Mouse (Mus musculus) lung, embryonic 14.5 days (tissue): Measurements from ENCODE around the gene Ube2a. TPM values are rescaled to one million over a fixed set of nuclear protein-coding genes. Genes with fewer than 3 reads are reported as not detected.

Experiments used
- ATAC-seq: fragments of 200-750 bp; cut with Nextera tagmentation; 2 replicates; pipeline ENCODE4 v1.8.0; 2017; ENCODE audit warnings: mild to moderate bottlenecking, moderate TSS enrichment, moderate library complexity; ENCODE audit not compliant: insufficient read depth
- DNase-seq: peaks from one replicate; pipeline ENCODE4 v3.0.0-alpha.2; 2015
- H3K27ac ChIP-seq: fragments of 300-500 bp; sonication (generic); 2 replicates; pipeline ENCODE4 v1.5.1; 2014; ENCODE audit warnings: low read depth, mild to moderate bottlenecking, moderate library complexity
- H3K27me3 ChIP-seq: fragments of 300-500 bp; sonication (generic); 2 replicates; pipeline ENCODE4 v1.6.1; 2014; ENCODE audit warnings: low read length, control low read depth; ENCODE audit not compliant: insufficient read depth
- H3K36me3 ChIP-seq: fragments of 300-500 bp; sonication (generic); 2 replicates; pipeline ENCODE4 v1.6.1; 2014; ENCODE audit warnings: control low read depth; ENCODE audit not compliant: insufficient read depth
- H3K4me1 ChIP-seq: fragments of 300-500 bp; sonication (generic); 2 replicates; pipeline ENCODE4 v1.6.1; 2014; ENCODE audit warnings: antibody characterized with exemption, control low read depth; ENCODE audit not compliant: insufficient read depth
- H3K4me2 ChIP-seq: fragments of 300-500 bp; sonication (generic); 2 replicates; pipeline ENCODE4 v1.6.1; 2014; ENCODE audit warnings: mild to moderate bottlenecking
- H3K4me3 ChIP-seq: fragments of 300-500 bp; sonication (generic); 2 replicates; pipeline ENCODE4 v1.5.1; 2014; ENCODE audit warnings: low read depth, low read length
- H3K9ac ChIP-seq: fragments of 300-500 bp; sonication (generic); 2 replicates; pipeline ENCODE4 v1.6.1; 2014
- H3K9me3 ChIP-seq: fragments of 300-500 bp; sonication (generic); 2 replicates; pipeline ENCODE4 v1.6.1; 2016; ENCODE audit warnings: low read depth, low read length, control low read depth
- CTCF ChIP-seq: IDR thresholded peaks from 2 replicates; pipeline ENCODE4 v1.5.1; 2016; ENCODE audit warnings: antibody characterized with exemption, low read depth
- WGBS: fragments of 180-500 bp; shearing (Covaris S2); extraction: QIAGEN DNeasy Blood & Tissue Kit; methylation state at CpG from one replicate; pipeline ENCODE4 v1.1.7; 2014; 5-methylcytosine and 5-hydroxymethylcytosine counted together
- polyA plus RNA-seq: library from polyadenylated mRNA; unstranded; fragments of >200 nt; fragmentation: Nextera tagmentation; extraction: Ambion mirVana; gene quantifications from 2 replicates; pipeline ENCODE4 v1.2.1, GENCODE M21; 2014

Gene Ube2a
- polyA plus RNA-seq, 1 experiment from 2014 or later, result 140 TPM

DNA sequence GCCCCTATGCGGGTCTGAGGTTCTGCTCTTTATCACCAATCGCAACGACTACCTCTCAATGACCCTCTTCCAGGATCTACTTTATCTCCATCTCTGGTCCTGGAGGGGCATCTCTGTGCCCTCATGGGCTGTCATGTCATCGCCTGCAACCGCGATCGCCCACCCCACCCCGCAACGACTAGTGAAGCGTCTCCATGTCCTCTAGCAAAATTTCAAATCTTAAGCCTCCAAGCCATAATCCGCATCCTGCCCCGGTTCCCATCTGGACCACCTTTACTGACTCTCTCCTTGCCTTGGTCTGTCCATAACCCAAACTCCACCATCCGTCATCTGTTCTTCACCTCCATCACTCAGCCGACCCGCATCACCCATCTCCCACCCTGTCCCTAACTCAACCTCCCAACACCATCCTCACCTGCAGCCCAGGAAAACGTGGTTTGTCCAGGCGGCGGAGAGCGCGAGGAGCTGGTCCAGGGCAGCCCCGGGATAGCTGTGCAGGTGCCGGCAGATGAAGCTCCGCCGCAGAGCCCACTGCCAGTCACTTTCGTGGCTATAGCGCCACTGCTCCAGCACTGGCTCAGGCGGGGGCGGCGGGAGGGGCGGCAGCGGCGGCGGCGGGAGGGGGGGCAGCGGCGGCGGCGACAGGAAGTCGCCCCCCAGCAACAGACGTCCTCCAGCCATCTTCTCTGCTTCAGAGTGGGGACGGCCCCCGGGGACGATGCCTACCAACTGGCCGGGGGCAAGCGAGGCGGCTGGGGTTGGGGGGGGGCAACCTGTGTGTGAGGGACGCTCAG, 28.8 kb downstream of the Ube2a start, which contains the start of gene Nkrf:
TSS of gene Nkrf (minus strand) at position 579 of the 794 bp plus-strand sequence.
- DNase-seq (peak; percentile 31), ATAC-seq (peak; percentile 72)
- H3K27ac ChIP-seq, result peak within 1 kb of the TSS; percentile 58; the same call in 1 of the 2 replicates
- no peak for TF ChIP-seq CTCF
- H3K4me1 ChIP-seq, result no peaks in the 10 kb centered on the region
- H3K27me3 ChIP-seq, result no peaks in the 10 kb centered on the region
- peak within 1 kb of the TSS; percentile 54 for H3K4me3 ChIP-seq
- H3K9me3 ChIP-seq, result no peaks in the 10 kb centered on the region
- H3K4me2 ChIP-seq, result peak within 1 kb of the TSS; percentile 70
- no peaks in the 10 kb centered on the region for H3K36me3 ChIP-seq
- peak within 1 kb of the TSS; percentile 60 for H3K9ac ChIP-seq
- 11% methylated on average over 37 of the region's 47 CpGs for WGBS

- no peaks in the 10 kb centered on the region for H3K27me3 ChIP-seq
- H3K27ac ChIP-seq, result peak overlapping the region; percentile 58; the same call in 1 of the 2 replicates
- H3K4me3 ChIP-seq, result peak overlapping the region; percentile 54
- peak; percentile 91 for ATAC-seq
- WGBS, result 6% methylated on average over 30 of the region's 32 CpGs
- DNase-seq, result peak; percentile 97
- no peaks in the 10 kb centered on the region for H3K4me1 ChIP-seq
- H3K9me3 ChIP-seq, result no peaks in the 10 kb centered on the region
- peak overlapping the region; percentile 70 for H3K4me2 ChIP-seq
- no peaks in the 10 kb centered on the region for H3K36me3 ChIP-seq
- no peak for TF ChIP-seq CTCF
- peak overlapping the region; percentile 60 for H3K9ac ChIP-seq
These were observed 29.5 kb downstream of the Ube2a start for GRCm38 (mm10) chrX:36903115-36903768.

- WGBS, result 24% methylated on average over 5 of the region's 5 CpGs
- H3K27ac ChIP-seq, result no peak overlapping the region
- no peak overlapping the region for H3K4me3 ChIP-seq
- H3K4me1 ChIP-seq, result no peaks in the 10 kb centered on the region
- no peaks in the 10 kb centered on the region for H3K36me3 ChIP-seq
- H3K9me3 ChIP-seq, result no peaks in the 10 kb centered on the region
- peak; percentile 22 for DNase-seq
- H3K9ac ChIP-seq, result no peak overlapping the region
- TF ChIP-seq CTCF, result peak; percentile 31
- no peak overlapping the region for H3K4me2 ChIP-seq
- ATAC-seq, result no peak
- no peaks in the 10 kb centered on the region for H3K27me3 ChIP-seq
These were observed 32.8 kb downstream of the Ube2a start for GRCm38 (mm10) chrX:36906539-36906938.

DNA sequence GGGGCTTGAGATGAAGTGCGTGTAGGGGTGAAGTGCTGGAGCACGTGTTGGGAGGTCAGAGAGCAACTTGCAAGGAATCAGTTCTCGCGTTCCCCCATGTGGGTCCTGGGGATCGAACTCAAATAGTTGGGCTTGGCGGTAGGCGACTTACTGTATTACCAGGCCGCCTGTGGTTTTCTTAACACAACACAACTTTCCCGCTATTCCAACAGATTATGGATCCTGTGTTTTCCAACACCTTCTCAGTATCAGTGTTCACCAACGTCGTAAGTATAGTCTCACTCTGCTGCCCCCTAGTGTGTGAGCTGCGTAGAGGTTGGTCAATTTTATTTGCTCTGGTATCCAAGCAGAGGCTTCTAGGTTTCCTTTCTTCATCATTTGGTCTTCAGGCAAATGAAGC, 37.6 kb downstream of the Ube2a start:
- DNase-seq (peak; percentile 76), ATAC-seq (no peak)
- TF ChIP-seq CTCF, result peak; percentile 67
- Histone ChIP-seq H3K4me2 (no peak overlapping the region), H3K9ac (no peak overlapping the region), H3K9me3 (no peaks in the 10 kb centered on the region), H3K4me3 (no peak overlapping the region), H3K4me1 (no peaks in the 10 kb centered on the region), H3K27ac (no peak overlapping the region), H3K36me3 (no peaks in the 10 kb centered on the region), H3K27me3 (no peaks in the 10 kb centered on the region)
- whole genome bisulfite sequencing, result 38% methylated on average over 12 of the region's 12 CpGs

DNA sequence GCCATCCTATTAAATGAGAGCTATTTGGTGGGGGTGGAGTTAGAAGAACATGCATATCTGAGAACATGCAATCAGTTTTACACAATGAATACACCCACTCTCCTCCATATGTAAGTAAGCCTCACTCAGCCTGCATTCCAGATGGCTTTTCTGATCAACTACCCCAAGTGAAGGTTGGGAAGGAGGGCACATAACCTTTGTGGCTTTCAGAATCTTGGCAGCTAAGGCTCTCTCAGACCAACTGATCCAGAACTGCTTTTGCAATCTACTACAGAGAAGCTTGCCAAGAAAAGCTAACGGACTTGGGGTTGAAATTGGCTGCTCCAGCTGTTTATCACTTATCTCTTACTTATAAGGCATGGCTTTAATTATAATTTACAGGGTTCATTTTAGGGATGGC, 44.0 kb downstream of the Ube2a start:
- TF ChIP-seq CTCF, result no peak
- WGBS, result 63% methylated on average over 1 of the region's 1 CpGs
- ATAC-seq, result no peak
- no peaks in the 10 kb centered on the region for H3K36me3 ChIP-seq
- H3K4me3 ChIP-seq, result no peak overlapping the region
- H3K4me2 ChIP-seq, result no peak overlapping the region
- H3K27ac ChIP-seq, result no peak overlapping the region
- H3K9me3 ChIP-seq, result no peaks in the 10 kb centered on the region
- H3K9ac ChIP-seq, result no peak overlapping the region
- no peaks in the 10 kb centered on the region for H3K4me1 ChIP-seq
- H3K27me3 ChIP-seq, result no peaks in the 10 kb centered on the region
- no peak for DNase-seq

- Histone ChIP-seq H3K4me1 (no peaks in the 10 kb centered on the region), H3K4me2 (no peak overlapping the region), H3K27me3 (no peaks in the 10 kb centered on the region), H3K9me3 (no peaks in the 10 kb centered on the region), H3K27ac (no peak overlapping the region), H3K9ac (no peak overlapping the region), H3K4me3 (no peak overlapping the region), H3K36me3 (no peaks in the 10 kb centered on the region)
- TF ChIP-seq CTCF, result no peak
- ATAC-seq, result no peak
- no peak for DNase-seq
- 87% methylated on average over 4 of the region's 4 CpGs for WGBS
These were observed 47.6 kb downstream of the Ube2a start for GRCm38 (mm10) chrX:36921346-36921745.

DNA sequence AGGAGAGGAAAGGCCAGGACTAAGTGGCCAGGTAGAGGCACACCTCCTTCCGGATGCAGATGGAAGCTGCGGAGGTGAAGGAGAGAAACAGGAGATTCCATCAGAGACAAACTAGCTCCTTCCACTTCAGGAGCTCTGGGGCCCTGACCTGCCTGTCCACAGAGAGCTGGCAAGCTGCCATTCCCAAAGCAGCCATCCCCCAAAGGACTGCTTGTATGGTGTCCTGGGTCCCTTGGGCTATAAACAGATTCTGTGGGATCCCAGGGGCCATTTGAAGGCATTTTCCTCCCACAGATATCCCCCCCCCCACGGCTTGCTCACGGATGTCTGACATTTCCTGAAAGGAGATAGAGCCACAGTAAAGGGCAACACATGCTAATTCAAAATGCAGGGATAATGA, 55.1 kb downstream of the Ube2a start:
- Histone ChIP-seq H3K27me3 (no peaks in the 10 kb centered on the region), H3K9me3 (no peaks in the 10 kb centered on the region), H3K36me3 (no peaks in the 10 kb centered on the region), H3K9ac (no peak overlapping the region), H3K27ac (no peak overlapping the region), H3K4me1 (no peaks in the 10 kb centered on the region), H3K4me3 (no peak overlapping the region), H3K4me2 (no peak overlapping the region)
- no peak for ATAC-seq
- no peak for TF ChIP-seq CTCF
- 77% methylated on average over 4 of the region's 4 CpGs for WGBS
- DNase-seq, result no peak
